Mouse (Mus musculus) spleen, postnatal 14 days (tissue): ENCODE measurements at regions not wholly inside any gene's neighbourhood (a gene's known extent, or its start where the extent isn't known, plus 50 kb on each side); places are given as distances from the start of the nearest gene placed in this dataset.

Experiments used
- DNase-seq, 2 experiments: peaks; one replicate each; pipeline ENCODE4 v3.0.0; 2021 to 2022; ENCODE audit warnings: low spot score in 2 of 2

DNA sequence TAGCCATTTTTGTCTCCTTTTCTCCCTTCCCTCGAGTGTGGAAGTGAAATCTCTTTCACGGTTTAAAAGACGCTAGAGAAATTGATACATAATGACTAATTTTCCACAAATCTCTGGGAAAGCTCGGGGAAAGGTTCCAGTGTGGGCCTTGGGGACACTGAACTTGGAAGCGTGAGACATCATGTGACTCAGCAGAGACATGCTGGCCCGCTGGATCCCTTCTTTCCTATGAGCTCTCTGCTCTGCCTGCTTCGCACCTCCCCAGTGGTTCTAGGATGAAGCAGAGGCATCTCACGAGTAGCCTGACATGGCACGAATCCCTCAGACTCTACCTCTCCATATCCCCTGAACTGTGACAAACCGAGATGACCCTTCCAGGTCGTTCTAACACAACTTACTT is 206.2 kb downstream of the Rnd3 start:
- no peak for DNase-seq

DNA sequence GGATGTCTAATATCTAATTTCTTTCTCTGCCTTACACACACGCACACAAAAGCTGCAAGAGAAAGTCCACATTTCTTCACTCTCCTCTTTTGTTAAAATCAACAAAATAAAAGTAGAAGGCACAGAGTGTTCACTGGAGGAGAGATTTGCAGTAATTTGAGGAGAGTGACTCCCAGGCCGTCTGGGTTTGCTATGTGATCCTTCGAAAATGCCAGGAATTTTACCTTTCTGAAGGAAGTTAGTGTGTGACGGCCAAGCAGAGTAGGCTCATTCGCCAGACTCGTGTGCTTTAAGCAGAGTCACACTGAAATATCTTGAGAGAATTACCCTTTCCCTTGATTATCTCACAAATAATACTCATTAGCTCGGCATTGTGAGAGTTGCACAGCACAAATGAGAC is 216.0 kb downstream of the Rnd3 start:
- DNase-seq, result no peak

DNA sequence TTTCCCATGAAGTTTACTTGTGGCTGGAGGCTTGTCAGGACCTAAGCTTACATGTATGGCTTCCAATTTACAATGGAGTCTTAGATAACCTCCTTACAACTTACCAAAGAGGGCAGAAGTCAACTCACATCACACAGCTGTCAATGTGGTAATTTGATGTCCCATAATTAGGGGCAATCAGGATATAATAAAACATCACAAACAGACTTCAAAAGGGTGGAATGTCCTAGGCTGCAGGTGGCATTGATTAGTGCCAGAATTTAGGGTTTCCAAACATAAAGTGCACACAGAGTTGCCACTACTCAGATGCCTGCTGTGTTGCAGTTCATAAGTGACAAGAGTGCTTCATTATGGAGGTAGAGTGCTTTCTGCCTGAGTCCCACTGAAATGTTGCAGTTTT is 227.9 kb downstream of the Rnd3 start:
- DNase-seq, result no peak

DNA sequence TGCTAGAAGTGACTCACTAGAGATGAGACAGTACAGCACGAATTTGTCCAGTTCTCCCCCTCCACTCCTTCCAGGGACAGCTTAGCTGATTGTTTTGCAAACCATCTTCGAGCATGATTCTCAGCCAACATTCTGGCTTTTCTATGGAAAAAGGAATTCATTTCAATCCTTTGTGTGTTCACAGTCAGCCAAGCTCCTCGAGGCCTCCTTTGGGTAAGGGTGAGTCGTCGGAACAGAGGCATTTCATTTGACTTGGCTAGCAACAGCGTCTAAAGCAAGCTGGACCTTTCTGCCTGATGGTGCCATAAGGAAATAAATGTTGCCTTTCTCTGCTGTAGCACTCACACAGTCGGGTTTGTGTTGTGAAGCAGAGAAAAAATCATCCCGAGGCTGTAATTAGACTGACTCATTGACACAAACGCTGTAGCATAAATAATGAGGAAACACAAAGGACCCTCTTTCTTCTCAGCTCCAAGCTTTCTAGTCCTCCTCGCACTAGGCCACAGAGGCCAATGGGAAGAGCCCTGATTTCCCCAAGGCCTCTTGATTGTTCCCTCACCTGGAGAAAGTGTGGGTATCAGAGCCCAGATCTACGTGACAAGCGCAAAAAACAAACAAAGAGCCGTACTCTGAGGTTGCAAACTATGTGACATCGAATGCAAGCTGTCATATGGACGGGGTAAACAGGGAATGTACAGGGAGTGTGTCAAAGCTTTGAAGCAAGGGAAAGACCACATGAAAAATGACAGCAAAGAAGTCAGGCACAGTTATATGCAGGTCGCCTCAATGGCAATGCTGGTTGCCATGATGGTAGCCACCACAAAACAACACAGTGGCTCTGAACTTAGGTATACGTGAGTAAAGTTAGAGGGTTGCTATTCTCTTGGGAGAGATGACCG is 232.3 kb downstream of the Rnd3 start:
- no peak for DNase-seq

DNA sequence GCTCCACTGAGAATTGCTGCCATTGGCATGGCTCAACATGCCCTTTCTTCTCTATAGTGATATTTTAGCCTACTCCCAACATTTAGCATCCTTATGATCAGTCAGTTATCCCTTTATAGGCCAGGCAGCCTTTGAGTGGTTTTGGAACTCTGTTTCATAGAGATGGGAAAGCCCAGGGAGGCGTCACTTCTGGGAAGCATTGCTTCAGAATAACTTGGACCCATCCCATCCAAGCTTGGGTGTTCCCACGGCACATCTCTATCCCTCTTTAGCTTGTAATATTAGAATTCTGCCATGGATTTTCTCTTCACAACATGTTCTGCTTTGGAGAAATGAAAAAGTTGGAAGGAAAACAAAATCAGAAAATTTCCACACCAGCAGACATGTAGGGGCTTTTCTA is 233.8 kb downstream of the Rnd3 start:
- no peak for DNase-seq

DNA sequence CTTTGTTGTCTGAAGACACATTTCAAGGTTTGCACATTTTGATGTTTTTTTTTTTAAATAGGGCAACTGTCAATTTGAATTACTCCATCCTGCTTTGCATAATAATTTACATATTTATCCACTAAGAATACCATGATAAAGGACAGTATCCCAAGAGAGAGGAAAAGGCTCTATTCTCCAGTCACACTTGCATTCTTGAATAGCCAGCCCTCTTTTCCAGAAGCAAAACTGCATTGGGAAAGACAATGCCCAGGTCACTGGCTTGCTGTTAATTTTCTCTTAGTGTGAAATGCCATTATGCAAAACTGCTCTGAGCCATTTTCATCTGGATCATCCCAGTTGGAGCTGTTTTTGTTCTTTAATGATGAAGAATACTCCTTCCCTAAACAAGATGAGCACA is 234.7 kb downstream of the Rnd3 start:
- no peak for DNase-seq

DNA sequence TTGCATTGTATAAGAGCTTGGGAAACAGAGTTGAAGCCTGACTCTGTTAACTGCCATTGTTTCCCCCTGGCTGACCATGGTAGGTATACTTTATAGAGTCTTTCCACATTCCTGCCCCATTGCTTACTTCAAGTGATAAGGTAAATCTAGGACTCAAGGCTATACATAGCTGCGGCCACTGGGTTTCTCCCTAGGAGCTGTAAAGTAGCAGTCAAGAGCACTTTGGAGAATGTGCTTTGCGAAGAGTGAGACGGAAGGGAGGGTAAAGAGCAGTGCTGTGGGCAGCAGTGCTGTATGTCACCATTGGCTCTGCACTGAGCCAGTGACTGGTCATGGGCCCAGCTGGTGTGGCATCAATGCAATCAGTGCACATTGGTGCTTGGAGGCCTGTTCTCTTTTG is 240.1 kb downstream of the Rnd3 start:
- DNase-seq, result no peak

DNA sequence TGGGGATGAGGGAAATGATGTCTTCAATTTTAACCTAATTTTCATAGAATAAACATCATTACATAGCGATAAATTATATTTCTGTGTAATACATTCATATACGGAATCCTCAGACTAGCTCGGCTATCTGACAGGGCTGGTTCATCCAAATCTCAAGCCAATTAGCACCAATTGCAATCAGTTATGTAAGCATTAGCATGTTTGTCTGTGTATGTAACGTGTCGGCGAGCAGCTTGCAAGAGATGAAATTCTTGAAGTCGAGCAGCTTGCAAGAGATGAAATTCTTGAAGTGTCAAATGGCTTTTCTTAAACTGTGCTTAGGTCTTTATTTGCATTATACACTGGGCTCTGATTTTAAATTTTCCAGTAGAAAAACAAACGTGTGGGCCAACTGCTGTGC is 246.2 kb downstream of the Rnd3 start:
- no peak for DNase-seq

DNA sequence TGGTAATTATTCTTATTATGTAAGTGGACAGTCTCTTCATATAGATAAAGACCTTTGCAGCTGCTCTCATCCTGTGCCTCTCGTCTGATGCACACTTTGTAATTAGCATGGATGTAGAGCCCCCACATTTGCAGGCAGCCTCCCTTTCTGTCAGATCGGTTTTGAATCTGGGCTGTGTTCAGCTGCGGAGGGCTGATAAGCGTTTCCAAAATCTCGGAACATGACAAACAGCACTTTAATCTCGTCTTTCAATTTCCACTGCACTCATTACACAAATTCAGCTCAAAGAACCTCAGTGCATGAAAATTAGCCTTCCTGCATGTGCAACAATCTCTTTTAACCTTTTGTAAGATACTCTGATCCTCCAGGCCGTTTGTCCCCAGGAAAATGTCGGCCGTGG is 246.7 kb downstream of the Rnd3 start:
- no peak for DNase-seq

DNA sequence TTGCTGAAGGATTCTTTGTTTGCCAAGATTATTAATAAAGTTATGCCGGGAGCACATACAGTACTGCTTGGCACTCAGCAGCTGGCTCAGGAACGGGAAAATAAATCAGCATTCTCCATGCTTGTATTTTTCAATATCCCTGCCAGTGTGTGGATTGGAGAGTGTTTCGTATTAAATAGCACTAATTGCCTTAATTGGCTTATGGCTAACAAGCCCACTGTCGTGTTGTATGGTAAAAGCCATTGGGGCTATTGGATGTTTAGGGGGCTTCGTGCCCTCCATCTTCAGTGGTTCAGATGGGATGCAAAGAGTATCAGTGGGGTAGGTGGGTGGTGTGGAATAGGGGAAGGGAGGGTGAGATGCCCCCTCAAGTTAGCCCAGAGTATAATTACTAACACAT is 259.9 kb downstream of the Rnd3 start:
- no peak for DNase-seq

DNA sequence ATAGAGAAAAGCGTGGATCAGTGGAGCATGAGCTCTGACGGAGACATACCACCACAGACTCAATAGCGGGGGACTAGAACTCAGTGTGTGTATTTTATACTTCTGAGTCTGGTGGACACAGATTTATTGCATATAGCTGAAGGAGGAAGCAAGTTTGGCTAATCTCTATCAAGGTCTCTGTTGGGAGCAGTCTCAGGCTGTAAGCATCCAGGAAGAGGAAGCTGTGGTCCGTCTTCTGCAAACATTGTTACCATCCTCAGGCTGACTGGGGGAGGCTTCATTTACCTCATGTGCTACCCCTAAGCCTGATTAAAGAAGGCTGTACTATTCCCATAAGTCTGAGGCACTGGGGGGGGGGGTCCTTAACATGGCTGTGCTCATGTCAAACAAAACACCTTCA is 261.0 kb downstream of the Rnd3 start:
- no peak for DNase-seq

DNA sequence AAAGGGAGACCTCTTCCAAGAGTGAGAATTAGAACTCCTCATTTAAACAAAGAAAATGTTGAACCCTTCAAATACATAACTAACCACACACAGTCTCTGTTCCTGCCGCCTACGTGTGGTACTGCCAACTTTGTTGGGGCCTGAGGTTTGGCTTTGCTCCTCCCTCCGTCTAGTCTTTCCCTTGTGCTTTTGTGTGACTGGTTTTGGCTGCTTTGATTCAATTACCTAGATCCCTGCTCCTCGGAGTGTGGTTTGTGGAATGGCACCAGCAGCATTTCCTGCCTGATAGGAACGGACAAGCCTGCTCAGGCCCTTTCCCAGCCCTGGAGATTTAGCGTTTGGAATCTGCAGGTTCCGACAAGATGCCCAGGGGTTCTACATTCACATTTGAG is 263.0 kb downstream of the Rnd3 start:
- no peak for DNase-seq

DNA sequence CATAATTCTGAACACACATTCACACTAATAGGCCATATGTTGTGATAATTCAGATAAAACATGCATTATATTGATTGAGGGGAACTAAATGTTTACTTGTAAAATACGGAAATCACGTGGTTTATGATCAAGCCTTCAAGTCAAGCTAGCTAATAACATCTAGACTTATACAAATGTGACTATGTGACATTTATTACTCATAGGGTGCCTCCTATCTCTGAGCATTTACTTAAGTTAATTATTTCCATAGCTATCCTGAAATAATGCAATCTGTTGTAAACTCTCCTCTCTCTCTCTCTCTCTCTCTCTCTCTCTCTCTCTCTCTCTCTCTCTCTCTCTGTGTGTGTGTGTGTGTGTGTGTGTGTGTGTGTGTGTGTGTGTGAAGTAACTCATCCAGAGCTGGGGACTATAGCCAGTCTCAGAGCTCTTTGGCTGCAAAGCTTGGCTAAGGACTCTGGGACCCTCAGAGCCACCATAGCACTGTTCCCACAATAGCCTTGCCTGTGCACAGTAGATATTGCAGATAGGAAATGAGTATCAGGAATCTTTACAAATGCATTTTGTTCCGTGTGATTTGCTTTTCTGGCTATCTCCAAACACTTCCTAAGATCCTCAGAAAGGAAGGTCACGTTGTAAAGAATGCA is 263.5 kb downstream of the Rnd3 start:
- DNase-seq, result no peak

DNA sequence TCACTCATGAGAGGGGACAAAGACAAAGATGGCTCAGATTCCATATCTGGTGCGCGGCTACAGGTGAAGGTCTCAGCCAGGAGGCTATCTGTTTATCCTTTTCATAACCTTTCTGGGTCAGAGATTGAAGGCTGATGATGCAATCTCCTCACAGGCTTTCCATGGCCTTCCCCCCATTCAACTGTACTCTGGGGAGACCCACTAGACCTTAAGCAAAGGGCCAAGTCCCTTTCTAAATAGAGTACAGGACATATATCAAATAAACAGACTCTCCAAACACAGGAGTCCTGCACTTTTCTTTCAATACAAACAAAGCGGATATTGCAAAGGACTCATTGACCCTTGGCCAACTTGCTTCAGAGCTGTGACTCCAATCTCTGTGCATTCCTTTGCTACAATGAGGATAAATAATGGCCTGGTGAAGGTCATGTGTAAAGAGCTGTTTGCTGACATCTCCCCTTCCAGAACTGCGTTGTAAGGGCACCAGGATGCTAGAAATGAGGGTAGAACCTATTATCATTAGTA is 267.3 kb downstream of the Rnd3 start:
- no peak for DNase-seq

DNA sequence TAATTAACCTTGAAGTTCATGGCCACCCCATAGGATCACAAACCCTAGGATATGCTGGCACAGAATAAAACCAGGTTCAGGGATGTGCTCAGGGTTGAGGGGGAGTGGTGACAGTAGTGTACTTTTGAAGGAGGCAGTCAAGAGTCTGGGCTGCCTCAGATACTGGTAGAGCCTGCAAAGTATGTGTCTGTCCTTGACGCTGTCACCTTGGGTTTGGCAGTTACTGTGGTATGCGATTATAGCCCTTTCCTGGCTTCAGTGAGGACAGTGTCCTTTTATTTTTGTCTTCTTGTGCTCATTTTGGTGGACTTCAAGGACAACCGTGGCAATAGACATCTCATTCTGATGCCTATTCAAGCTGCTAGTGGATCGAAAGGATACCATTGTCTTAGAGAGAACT is 268.1 kb downstream of the Rnd3 start:
- no peak for DNase-seq

DNA sequence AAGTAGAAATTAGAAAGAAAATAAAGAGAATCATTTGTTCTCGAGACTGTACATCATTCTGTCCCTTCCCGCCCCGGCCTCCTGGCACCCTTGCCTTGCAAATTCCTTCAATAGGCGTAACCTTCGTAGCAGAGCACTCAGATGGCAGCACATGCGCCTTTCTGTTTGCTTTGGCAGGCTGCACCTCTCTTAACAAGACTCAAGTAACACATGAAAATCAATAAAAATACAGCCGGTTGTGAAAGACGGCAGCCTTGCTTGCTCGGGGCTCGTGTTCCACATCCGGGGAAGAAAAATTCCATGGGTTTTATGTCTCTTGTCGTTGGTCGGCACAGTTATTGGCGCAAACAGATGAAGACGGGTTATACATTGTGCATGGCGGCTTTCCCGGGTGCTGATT is 271.2 kb downstream of the Rnd3 start:
- DNase-seq, result no peak

DNA sequence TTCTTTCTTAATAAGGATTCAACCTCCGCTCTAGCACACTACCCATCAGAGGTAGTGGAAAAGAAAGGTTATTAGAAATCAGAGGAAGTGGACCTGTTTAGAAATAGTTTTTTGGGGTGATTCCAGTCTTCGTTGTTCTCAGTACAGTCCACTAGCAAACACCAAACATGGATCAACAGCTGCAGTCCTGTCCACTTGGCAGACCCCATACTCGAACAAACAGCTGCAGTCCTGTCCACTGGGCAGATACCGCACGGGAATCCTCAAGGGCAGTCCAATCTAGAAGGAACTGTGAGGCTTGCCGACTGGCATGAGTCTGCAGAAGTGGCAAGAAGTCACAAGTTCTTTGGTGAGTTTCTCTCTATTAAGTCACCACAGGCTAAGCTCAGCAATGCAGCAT is 273.8 kb downstream of the Rnd3 start:
- DNase-seq, result no peak

DNA sequence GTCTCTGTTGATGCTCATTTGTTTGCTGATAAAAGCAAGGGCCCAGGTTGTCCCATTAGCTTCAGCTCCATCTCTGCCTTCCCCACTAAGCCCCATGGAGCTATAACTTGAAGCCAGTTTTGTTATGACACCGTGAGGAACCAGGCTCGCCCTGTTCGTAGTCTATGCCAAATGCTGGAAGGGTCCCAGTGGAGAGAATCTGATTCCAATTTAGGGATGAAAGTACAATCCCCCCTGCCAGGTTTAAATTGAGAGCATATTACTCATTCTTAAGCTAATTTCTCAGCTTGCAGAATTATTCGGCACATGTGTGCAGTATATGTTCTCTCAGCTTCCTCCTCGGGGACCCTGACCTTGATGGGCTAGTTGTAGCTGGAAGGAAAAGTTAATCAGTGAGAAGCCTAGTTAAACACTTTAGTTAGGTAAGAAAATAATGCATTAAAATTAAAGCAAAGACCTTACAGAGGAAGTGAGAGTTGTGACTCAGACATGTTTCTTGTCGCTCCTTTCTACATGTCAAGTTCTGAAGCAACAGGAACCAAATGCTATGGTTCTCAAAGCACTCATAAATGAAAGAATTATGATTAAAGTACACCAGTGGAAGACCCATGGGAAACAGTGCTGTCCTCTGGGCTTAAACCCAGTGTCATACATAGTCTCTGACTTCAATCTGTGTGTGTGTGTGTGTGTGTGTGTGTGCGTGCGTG is 295.2 kb downstream of the Rnd3 start:
- DNase-seq, result no peak

DNA sequence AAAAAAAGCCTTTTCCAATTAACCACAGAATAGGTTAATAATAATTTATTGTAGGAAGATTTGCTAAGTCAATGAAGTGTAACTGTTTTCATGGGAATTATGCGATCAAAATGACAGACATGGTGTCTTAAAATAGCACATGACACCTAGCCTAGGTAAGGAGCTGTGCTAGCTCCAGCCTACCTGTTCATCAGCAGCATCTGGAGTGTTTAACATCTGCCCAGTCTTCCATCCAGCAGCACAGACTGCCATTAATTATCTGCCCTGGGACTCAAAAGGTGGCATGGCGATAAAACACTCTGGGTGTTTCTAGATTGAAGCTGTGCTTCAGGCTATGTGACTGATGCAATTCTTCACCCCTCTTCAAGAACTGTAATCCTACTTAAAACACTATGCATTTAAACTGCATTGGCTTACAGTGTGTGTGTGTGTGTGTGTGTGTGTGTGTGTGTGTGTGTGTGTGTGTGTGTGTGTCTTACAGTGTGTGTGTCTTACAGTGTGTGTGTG is 296.4 kb downstream of the Rnd3 start:
- DNase-seq, result no peak

DNA sequence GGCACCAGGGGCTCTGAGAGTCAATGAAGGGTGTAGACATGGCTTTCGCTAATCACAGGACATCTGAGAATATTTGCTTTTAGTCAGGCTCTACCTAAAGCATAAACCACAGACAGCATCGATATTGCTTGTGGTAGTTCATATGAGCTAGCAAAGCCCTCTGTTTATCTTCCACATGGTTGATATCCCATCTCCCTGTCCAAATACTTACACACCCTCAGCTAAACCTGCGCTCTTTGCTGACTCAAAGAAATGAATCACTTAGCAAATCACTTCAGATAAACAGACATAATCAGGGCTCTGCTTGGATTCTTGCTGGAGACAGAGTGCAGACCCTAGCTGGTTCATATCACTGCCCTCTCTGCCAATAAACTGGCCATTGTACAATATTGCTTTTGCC is 298.8 kb downstream of the Rnd3 start:
- no peak for DNase-seq

DNA sequence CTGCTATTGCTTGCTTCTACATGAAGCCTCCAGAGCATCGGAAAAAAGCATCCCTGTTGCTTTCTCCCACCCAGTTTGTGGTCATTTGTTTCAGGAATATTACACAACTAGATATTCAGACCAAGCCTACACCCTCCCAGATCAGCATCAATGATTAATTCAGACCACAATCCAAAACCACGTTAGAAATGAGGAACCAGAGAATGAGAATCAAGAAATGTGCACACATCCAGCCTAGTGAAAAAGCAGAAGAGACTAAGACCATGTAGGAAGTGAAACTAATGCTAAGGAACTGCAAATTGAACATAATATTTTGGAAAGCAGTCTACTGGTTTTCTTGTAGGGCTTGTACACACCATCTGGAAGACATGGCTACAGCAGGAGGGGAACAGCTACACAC is 307.0 kb downstream of the Rnd3 start:
- DNase-seq, result no peak

DNA sequence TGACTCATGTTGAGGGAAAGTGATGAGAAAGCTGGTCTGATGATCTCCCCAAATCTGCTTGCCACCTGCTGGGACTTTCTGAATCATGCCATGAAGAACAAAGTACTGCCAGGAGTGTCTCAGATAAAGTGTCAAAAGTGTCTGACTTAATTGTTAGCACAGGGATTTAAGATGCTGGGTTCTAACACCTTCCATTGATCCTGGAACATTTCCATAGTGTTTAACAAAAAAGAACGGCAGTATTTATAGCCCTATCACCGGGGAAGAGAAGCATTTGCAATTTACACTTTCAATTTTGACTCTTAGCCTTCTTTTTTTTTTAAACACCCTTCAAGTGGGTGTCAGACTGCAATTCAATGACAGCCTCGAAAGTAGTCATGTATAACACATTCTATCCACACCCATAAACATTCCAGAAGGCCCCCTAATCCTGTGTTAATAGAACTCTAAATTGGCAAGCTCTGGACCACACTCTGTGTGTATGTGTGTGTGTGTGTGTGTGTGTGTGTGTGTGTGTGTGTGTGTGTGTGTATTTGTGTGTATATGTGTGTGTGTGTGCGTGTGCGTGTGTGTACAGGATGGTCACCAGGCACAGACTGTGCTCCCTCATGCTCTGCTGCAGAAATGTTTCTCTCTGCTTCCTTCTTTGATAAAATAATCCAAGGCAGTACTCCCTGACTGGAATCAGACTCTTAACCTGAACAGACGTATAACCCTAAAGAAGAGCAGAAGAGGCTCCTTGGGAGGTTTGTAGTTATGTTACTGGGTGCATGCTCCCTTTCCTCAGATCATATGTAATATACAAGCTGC is 313.2 kb downstream of the Rnd3 start:
- DNase-seq, result no peak
